Mouse (Mus musculus) ovary, adult 18-20 months (tissue): Measurements from ENCODE around the gene Chgb.

Source experiments
- DNase-seq: peaks from one replicate; pipeline ENCODE4 v3.0.0; 2022; ENCODE audit warnings: low spot score, mixed read lengths

Gene Chgb

DNA sequence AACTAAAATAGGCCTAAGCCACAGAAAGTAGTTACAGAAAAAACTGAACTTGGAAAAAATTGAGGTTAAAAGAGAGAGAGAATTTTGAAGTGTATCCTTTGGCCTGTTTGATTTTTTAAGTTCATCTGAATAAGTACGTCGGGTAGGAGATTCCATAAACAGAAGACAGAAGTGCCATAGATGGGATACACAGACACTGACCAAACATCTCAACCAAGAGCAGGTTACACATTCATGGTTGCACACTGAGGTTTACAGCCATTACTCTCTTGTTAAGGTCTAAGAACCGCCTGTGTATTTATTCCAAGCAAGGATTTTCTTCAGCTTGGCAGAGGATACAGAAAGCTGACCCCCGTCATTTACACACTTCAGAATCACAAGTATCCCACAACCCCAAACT lies at the start of gene Chgb:
Gene Chgb (plus strand): TSS at position 301 of the 400 bp plus-strand sequence.
- DNase-seq = no peak

DNA sequence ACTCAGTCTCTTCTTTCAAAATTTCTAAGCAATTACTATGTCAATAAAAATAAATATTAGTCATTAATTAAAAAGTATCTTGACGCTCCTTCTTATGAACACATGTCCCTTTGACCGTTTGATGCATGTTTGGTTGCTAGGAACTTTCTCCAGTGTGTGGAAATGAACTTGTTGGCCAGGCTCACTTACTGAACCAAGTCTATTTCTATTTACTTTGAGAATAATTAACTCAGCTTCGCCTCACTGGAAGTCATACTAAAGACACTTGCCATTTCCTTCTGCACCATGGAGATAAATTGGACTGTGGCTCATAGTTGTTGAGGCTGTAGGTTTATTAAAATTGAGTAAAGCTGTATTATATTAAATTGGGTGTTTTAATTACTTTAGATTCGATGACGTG lies 48.1 kb upstream of the Chgb start:
- no peak for DNase-seq

DNA sequence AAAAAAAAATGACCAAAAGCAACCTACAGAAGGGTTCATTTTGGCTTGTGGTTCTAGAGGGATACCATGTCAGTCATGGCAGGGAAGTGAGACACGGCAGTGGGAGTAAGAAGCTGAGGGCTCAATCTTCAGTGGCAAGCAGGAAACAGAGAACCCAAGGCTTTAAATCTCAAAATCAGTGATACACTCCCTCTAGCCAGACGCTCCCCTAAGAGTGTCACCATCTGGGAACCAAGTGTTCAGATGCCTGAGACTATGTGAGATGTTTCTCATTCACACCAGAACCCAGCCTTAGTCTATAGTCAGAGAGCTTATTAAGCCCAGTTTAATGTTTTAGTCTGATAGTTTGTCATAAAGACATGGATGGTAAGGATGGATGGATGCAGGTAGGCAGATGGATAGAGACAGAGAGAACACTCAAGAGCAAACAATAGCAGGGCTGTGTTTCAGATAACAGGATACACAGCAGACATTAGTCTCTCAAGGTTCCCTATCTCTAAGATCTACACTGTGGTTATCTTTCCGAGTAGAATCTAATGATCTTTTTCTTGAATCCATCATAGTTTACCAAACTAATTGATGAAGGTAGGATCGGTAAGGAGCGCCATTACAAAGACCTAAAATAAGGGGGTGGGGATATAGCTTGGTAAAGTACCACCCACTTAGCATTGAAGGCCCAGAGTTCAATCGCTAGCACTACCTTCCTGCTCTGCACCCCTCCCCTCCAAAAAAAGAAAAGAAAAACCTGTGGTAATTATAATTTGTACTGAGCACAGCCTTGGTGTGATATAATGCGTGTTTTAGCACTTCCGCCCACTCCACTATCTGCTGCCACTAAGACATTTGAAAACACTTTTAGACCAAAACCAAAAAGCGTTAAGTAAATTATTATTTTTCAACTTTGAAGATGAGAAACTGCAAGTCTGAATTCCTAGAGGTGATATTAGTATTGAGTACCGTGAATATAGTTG lies 47.2 kb upstream of the Chgb start:
- no peak for DNase-seq

DNA sequence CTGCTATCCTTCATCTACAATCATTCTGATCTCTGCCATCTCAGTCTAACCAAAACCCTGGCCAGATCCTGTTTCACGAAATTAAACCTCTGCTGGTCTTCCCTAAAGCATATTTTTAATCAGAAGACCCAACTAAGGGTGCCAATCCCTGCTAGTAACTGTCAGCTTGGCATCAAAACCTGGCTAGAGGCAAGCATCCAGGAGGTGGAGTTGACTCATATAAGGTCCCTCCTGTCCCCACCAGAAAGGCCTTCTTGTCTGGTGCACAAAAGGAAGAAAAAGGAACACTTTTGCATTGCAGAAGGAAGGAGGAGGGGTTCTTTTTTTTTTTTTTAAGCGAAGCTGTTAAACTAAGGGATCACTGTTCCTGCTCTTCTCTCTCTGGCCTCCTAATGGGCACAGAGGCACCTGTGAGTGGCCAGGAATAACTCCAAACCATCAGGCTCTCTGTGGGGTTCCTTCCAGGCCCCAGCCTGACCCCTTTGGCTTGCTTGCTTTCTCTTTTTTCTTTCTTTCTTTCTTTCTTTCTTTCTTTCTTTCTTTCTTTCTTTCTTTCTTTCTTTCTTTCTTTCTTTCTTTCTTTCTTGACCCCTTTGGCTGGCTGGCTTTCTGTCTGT lies 42.2 kb upstream of the Chgb start:
- no peak for DNase-seq

DNA sequence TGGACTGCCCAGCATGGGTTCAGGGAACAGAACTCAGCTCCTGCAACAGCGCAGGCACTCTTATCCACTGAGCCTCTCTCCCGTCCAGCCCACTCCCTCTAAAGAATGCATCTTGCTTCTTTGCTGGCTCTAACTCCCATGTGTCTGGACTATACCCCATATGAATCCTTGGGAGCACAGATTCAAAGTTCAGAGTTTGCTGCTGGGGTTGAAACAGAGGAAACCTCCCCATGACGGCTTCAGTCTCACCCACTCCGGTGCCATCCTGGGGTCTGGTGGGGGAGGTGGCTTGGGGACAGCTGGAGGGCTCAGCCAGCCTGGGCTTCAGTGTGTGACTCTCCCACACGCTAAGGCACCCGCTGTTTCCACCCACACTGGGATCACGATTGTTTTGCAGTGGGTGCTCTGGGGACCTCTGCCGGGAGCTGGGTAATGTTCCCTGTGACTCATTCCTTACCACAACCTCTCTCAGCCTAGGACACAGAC lies 39.2 kb upstream of the Chgb start:
- DNase-seq = peak; percentile 5

DNA sequence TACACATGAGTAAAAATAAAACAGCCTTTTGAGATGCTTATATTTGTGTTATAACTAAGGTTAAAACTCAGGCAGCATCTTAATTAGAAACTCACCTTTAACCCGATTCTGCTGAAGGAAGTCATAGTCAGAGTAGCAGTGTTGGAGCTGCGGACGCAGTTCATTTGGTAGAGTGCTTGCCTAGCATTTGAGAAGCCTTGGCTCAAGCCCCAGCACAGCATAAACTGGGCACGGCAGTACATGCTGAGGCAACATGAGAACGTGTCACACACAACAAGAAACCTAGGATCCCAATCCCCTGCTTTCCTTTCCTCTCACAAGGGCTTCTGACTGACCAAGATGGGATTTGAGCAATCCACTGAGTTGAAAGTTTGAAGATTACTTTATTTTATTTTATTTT lies 36.2 kb upstream of the Chgb start:
- DNase-seq = no peak

DNA sequence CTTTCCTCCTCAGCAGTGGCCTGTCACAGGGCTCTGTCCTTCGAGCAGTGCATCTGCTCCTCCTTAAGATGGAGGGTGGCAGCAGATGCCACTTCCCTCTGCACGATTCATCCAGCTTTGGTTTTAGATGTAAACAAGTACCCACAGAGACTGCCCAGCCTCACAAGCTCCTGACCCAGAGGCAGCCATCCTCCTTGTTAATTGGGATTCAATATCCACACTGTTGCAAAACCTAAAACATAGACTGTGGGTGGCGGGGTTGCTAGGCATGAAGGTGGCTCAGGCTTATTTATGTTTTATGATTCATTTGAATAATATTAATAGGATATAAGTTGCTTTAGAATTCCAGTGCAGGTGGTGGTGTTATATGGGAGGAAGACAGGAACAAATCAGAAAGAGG lies 35.0 kb upstream of the Chgb start:
- DNase-seq = no peak

DNA sequence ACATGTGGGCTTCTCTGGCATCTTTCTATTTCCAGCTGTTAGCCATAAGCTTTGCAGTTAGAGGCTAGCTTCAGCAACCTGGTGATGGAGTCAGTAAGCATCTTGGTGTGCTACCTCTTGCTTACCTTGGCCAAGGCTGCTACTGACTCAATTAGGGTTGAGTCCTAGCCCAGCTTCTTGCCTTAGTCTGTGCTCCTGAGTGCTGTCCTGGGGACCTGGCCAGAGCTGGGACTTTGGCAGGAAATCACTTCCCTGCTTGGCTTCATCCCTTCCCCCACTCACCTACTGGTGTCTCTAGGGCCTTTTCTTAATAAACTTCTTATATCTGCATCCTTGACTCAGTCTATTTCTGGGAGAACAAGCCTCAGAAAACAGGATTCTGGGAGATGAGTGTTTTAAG lies 30.4 kb upstream of the Chgb start:
- no peak for DNase-seq

DNA sequence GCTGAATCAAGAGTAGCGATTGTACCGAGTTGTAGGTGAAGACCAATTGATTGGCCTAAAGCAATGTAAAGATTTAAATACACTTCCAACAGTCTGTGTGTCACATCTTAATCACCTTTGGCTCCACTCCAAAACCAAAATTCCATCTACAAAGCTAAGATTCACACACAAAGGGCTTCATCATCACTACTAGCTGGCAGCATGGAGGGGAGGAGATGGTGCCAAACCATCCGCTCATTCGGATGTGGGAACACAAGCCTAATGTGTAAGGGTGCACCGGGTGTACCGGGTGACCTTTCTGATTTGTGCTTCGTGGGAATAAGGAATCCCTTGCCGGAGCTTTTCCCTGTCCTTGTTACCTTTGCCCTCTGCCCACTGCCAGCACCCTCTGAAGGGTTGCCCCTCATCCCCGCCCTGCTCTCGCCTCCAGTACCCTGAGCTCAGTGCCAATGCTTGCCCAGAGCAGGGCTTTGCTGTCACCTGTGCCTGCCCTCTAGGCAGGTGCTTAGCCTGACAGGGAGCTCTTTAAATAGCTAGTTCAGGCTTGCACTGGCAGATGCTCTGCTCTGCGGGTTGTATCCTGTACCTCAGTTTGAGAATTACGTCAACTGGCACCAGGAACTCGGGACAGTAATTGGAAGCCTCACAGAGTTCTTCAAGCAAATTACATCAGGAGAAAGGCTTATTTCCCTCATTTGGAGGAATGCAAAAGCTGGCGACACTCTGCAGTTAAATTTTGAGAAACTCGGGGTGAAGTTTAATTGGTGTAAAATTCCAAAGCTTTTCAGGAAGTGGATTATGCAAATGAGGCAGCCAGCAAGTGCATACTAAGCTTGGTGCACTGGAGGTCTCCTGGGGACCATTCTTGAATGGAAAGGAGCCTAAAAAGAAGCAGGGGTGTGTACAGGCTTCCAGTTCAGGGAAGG lies 29.7 kb upstream of the Chgb start:
- DNase-seq = no peak

DNA sequence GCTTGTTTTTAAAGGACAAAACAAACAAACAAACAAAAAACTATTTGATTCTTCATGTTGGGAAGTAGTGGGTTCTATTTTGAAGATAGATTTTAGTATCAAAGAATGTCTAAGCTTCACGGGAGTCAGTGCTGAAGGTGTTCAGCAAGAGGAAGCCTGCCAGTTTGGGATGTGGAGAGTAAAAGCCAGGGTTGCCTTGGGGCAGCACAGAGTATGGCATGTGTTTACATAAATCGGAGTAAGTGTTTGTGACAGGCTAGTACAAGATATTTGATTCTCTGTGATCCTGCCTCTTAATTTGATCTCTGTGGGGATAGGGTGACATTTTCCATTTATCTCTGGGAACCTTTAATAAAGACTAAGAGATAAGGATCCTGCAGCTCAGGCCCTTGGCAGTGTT lies 28.7 kb upstream of the Chgb start:
- no peak for DNase-seq

DNA sequence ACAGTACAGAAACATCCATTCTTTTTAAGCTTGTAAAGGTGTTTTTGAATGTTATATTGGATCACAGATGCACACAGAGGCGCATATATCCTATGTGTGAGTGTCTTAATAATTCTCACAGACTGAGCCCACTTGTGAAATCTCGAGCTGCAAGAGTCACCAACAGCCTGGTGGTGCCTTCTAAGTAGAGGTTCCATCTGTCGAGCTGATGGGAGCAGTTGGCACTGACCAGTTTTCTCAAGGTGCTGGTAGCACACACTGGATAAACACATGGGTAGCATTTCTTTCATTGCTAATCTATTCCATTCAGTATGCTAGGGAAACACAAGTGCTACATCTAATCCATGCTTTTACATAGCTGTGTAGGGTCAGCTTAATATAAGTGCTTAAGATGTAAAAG lies 27.9 kb upstream of the Chgb start:
- DNase-seq = no peak

DNA sequence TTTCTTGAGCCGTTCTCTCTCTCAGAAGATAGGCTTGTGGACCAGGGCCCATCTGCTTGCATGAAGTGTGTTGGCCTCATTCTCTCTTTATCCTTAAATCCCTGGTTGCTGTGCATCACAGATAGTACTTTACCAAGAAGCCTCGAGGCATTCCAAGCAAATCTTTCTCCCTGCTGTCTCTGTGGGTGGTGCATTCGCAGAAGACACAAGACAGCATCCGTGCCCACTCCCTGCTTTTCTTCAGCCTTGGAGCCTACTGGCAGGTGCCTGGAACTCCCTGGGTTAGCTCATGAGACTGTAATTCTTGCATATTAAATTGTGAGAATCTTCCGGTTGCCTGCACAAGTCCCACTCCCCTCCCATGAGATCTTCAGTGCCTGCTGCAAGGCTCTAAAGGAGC lies 23.2 kb upstream of the Chgb start:
- no peak for DNase-seq

DNA sequence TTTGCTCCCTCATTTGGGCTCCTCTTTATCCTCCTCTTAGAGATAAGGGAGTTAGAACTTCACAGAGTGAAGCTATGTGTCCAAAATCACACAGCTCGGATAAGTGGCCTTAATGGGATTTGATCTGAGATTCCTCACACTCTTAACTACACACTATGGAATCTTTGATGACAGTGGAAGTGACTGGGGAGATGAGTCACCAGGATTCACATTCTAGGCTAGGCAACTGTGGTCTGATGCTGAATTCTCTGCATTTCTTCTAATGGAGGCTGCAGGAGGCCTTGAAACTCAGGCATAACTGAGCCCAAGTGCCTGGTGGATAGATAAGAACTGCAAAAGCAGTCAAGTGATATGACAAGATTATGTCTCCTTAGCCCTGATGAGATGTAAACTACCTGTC lies 10.3 kb upstream of the Chgb start:
- no peak for DNase-seq

DNA sequence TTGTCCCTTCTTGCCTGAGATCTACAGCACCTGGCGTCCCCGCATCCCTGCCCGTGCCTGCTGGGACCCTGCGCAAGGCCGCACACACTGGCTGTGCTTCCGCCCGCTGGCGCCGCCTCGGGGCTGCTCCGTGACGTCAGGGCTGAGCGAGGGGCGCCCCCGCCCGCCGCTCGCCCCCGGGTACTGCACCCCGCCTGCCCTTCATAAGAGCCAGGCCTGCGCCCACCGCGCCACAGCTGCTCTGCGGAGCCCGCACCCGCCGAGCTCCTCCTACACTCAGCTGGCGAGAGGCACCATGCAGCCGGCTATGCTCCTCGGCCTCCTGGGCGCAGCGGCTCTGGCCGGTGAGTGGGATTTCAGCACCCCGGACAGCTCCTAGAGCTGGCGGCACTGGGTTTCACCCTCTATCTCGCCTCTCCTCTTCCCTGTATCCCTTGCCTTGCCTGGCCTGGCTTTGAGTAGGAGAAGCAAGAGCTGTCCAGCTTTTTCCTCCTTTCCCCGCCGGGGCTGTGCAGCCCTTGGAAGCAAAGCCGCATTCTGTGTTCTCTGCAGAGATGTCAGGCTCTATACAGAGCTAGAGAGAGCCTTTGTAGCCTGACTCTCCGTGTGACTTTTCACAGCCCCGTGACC lies 476 bp downstream of the Chgb start:
- DNase-seq = peak; percentile 88

DNA sequence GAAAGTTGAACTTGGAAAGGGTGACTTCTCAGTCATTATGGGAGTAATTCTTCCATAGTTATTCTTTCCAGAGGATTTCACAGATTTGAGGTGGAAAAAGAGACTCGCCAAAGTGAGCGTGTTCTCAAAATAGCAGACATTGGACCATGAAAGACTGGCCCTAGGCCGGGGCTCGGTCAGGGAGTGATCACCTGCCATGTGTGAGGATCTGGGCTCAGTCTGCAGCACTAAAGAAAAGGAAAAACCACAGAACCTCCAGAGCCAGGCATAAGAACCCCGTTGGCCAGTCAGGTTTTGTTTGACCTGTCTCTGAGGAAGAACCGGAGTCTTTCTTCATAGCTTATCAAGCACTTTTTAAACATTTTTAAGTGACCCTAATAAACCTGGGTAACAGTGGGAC lies 3.0 kb downstream of the Chgb start:
- DNase-seq = no peak

DNA sequence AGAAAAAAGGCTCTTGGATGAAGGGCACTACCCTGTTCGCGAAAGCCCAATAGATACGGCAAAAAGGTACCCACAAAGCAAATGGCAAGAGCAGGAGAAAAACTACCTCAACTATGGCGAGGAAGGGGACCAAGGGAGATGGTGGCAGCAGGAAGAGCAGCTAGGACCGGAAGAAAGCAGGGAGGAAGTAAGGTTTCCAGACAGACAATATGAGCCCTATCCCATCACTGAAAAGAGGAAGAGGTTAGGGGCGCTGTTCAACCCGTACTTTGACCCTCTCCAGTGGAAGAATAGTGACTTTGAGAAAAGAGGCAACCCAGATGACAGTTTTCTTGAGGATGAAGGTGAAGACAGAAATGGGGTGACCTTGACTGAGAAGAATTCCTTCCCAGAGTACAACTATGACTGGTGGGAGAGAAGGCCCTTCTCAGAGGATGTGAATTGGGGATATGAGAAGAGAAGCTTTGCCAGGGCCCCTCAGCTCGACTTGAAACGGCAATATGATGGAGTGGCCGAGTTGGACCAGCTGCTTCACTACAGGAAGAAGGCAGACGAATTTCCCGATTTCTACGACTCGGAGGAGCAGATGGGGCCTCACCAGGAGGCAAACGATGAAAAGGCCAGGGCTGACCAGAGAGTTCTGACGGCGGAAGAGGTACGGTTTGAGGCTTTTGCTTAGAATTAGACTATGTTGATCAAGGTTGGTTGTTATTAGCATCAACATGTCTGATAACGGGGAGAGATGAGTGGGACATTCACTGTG lies 12.5 kb downstream of the Chgb start:
- no peak for DNase-seq

DNA sequence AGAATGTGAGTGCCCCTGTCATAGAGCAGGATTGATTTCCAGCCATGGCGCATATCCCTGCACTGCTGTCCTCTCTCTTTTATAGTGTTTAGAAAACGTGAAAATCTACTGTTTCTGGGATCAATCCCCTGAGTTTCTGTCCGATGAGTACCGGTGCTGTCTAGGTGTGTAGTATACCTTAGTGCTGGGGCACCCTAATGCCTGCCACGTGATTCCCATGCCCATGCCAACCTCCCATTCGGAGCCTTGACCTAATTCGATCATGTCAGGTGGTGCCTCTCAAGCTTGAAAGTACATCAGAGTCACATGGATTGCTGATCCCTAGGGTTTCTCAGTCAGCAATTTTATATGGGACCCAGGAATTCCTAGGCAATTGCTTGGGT lies 13.1 kb downstream of the Chgb start:
- DNase-seq = no peak

DNA sequence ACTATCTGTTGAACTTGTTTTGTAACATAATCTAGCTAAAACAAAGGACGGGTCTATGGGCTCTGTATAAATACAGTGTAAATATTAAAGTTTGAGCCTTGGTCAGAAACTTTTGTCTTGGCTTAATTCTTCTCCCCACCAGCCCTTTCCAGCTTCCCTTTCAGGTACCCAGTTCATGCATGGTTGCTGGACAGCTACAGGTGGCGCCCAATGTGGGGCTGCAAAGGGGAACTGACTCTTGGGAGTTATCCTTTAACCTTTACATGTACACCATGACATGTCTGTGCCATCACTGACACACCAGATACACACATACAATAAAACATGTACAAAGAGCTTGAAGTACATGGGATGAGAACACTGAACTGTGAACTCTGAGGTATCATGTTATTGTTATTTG lies 21.9 kb downstream of the Chgb start:
- no peak for DNase-seq

DNA sequence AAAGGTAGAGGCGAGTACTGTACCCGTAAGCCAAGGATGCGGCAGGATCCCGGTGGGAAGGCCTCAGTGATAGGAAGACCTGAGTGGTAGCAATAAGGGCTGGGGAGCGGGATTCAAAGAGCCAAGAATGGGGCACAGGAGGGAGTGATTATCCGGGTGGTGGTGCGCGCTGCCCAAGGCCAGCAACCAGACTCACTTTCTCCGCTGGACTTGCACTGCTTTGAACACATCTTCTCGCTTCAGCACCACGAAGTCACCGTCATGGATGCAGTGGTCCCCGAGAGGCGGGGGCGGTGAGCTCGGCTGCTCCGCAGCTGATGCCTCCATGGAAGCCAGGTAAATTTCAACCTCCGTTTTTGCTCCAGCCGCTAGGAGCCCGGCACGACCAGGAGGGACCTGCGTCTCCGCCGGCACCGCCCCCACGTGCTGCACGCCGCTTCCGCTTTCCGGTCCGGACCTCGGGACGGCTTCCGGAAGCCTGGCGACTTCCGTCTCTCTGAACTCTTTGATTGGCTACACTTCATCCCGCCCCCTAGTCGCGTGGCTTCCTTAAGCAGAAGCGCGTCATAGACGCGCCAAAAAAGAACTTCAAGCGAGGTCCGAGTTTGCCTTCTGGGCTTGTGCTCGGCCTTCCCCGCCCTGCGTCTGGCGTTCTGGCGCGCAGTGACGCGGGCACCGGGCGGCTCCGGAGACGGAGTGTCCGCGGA lies 34.7 kb downstream of the Chgb start, which contains the start of the genes Trmt6 and Mcm8:
Gene Trmt6 (minus strand): TSS at position 448 of the 707 bp plus-strand sequence.
Gene Mcm8 (plus strand): TSS at position 534 of the 707 bp plus-strand sequence.
- DNase-seq = peak; percentile 87

DNA sequence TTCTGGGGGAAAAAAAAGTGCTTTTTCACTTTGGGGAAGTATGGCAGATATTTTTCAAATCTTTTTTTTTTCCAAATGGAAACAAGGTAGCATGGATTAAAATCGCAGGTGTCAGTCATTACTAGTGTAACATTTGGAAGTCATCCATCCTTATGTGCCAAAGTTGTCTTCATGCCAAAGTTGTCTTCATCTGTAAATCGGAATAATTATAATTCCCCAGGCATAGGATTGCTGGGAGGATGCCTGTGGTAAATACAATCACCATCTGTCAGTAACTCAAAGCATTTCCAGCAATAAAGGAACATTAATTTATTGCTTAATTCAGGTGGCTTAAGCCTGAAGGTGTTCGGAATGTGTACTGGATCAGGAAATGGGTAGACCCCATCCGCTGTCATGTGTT lies 60.0 kb downstream of the Chgb start:
- no peak for DNase-seq
